In genomic region chr3:121741186-121741848, GRCm38 (mm10) we compare ENCODE assay signal across 8 mouse cellular contexts. TPM values are rescaled to one million over a fixed set of nuclear protein-coding genes. Genes with fewer than 3 reads are reported as not detected.
DNase-seq lines count a peak whose midpoint lies in the region; ATAC-seq lines count a peak whose summit lies in the region.
"Not testable (repeated sequence)": the region's sequence is repeated elsewhere in the genome, so short reads cannot be mapped to it uniquely, and the experiment has no call there.
"Had no signal": no experiment of that assay in that cellular context is flagged by ENCODE, and none has a peak within 500 bp of the region (broad histone marks: within the 10 kb centered on the region; RNA-seq: fewer than 3 reads in every experiment).

No protein-coding gene starts in this region.

- WGBS in limb, embryonic 11.5 days = 88% methylated on average over 4 of the region's 4 CpGs

- H3K9ac ChIP-seq in limb, embryonic 11.5 days (ENCODE audit: low read length) = not testable (repeated sequence)

- not testable (repeated sequence) for H3K9me3 ChIP-seq in limb, embryonic 11.5 days (ENCODE audit: control insufficient read depth, low read length)

- H3K4me1 ChIP-seq in limb, embryonic 11.5 days (ENCODE audit: control insufficient read depth, insufficient read depth, low read length) = not testable (repeated sequence)

- not testable (repeated sequence) for H3K27ac ChIP-seq in limb, embryonic 11.5 days (replicated peaks; ENCODE audit: low read depth, low read length)

- not testable (repeated sequence) for H3K27me3 ChIP-seq in limb, embryonic 11.5 days (ENCODE audit: control insufficient read depth, insufficient read depth, low read length)

- peak; percentile 1 for DNase-seq in 3T3-L1 (ENCODE audit: low read depth, low spot score)
- peak; percentile 54 for DNase-seq in ES-CJ7 (ENCODE audit: low read depth, low spot score)
- DNase-seq in NIH3T3 (ENCODE audit: low read depth) = peak; percentile 1
- DNase-seq in ZHBTc4 (ENCODE audit: low read depth, low spot score) = peak; percentile 68
- DNase-seq in heart, adult 11 months = peak; percentile 25
- peak; percentile 16 for DNase-seq in limb, embryonic 11.5 days (ENCODE audit: low spot score)
- peak; percentile 7 for DNase-seq in neural tube, embryonic 10.5 days (ENCODE audit: extremely low spot score, low spot score)

- not testable (repeated sequence) for H3K4me2 ChIP-seq in limb, embryonic 11.5 days (ENCODE audit: low read depth, severe bottlenecking)

- not testable (repeated sequence) for H3K4me3 ChIP-seq in limb, embryonic 11.5 days (ENCODE audit: low read depth, low read length)

- H3K36me3 ChIP-seq in limb, embryonic 11.5 days (ENCODE audit: control insufficient read depth, insufficient read depth, low read length) = not testable (repeated sequence)

- ATAC-seq in limb, embryonic 11.5 days (ENCODE audit: insufficient number of reproducible peaks, low FRiP score, low TSS enrichment, low read depth) = not testable (repeated sequence)

RNA-seq across cellular contexts. Expression of gene F3, which starts 18.0 kb away (rescaled TPM):
- polyA plus RNA-seq in limb, embryonic 11.5 days (2014; fragmentation: Nextera tagmentation; extraction: Ambion mirVana) = 4.4 and 5.1 TPM in 2 replicates
- polyA plus RNA-seq: G1E had no signal

Comparison
In these comparisons a context has a peak if more than half of its experiments do, and no peak if none do; other contexts are left out.
1. DNase-seq: peak in every context shown above with its lines; median percentile 68 in ZHBTc4; 54 in ES-CJ7; 25 in heart, adult 11 months; 16 in limb, embryonic 11.5 days; 7 in neural tube, embryonic 10.5 days; 1 in 3T3-L1; 1 in NIH3T3.